Mouse (Mus musculus): ENCODE data around the gene Tent4a.

The Tent4a gene

DNA sequence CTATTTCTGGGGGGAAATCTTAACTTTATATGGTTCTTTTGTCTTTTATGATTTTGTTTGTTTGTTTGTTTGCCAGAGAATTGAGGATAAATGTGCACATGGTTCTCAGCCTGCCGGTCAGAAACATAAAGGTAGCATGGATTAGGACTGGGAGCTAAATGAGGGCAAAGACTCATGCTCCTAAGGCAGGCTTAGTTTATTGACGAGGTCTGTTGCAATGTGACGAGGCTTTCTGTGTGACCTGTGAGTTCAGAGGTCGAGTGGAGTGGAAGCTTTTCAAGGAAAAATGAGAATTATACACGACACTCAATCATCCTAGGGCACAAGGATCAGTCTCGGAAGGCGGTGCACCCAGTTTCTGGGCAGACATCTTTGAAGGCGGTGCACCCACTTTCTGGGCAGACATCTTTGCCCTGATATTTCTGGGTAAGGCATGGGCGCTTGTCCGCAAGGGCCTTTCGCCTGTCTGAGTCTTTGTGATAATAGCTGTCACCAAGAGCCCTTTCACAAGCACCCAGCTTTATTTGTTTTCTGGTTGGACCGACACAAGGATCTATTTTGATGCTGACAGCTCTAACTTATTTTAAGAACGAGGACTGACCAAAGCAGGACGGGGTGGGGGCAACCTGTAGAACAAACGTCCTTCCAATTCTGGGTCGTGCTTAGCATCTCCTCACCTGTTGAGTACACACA, 13.2 kb upstream of the Tent4a start:
- DNase-seq (ENCODE audit: low read depth, low spot score): no peak

DNA sequence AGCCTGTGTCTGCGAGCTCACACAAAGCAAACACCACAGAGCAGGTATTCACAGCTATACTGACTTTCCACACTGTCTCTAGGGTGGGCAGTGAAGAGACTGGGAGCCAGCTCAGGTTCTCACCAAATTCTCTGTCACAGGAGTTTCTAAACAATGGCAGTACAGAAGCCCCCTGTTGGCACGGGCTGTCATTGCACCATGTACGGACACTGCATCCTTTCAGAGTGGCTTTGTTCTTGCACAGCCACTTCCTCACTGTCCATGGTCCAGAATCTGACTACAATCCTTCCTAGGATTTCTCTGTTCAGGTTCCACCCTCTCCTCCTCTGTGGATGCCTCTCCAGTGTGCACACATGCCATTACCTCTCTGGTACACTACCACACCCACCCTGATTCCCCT, 10.6 kb upstream of the Tent4a start:
- peak; percentile 80 for DNase-seq (ENCODE audit: low read depth, low spot score)

DNA sequence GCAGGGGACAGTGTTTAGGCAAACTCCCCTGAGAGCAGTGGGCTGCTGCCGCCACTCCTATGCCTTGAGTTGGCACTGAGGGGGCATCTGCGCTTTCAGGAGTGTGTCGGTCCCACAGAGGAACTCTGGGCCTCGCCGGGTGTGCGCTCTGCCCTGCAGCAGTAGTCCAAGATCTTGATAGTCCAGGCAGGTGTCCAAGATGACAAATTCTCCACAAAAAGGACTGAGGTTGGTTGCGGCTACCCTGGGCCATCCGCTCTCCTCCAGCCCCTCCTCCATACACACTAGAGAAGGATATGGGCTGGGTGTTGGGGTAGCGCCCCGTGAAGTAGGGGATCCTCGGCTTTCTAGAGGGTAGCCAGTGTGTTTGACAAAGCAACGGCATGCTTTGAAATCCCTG, 9.2 kb upstream of the Tent4a start:
- DNase-seq (ENCODE audit: low read depth, low spot score): no peak

DNA sequence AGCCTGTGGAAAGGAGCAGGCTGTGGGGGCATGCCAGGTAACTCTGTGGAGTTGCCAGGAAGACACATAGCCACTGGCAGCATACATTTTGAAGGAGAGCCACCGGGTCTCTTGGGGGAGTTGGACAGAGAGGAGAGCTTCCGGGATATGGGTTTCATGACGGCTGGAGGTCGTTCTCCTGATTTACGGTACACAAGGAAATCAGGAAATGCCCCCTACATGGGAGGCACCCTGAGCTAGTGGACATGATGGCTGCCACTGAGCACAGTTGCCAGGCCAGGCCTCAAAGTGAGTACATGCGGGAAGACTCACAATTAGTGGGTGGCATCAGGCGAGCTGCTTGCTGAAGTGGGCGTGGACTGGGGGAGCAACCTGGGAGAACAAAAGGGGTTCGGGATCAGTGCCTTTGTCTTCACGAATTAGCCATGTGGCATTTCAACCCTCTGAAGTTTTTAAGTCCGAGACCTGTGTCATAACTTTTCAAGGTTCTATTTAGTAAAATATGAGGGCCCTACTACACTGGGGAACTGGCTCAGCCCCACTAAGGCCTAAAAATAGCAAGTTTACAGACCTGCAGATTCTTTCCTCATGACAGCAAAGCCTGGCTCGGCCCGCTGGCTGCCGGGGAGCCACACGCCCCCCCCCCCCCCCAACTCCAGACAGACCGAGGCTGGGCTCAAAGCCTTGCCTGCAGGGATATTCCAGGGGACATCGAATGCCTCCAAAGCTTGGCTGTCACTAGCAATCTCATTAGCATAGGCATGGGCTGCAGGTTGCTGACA, 8.3 kb upstream of the Tent4a start:
- DNase-seq (ENCODE audit: low read depth, low spot score): no peak

DNA sequence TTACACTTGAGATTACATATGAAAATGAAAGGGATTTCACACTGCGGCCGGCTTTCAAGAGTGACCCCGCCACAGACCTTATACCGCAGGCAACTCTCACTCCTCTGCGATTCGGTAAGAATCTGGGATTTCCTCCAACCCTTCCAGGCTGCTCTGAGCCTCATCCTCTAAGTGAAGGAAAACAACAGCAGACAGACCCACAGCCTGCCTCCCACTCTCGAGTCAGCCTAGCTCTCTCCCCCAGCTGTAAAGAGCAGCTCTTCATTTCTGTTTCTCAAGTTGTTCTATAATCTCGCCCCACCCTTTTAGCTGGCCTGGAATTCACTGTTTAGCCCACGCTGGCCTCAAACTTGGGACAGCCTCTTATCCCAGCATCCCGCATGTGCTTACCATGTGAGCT, 7.4 kb upstream of the Tent4a start:
- no peak for DNase-seq (ENCODE audit: low read depth, low spot score)

DNA sequence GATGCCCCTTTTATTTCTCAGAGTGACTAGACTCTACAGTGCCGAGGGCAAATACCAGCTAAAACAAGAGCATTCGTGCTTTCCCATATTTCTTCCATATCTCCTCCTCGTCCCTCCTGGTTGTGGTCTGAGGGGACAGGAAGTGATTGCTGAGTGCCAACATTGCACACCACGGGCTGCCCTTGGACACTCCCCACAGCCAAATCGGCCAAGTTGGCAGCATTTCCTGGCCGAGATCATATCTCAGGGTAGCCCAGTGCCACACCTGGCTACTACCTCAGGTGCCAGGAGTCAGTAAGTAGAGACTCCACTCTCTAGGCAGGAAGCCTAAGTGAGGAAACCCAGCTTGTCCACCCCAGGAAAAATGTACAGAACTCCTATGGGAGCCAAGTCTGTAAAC, 6.8 kb upstream of the Tent4a start:
- no peak for DNase-seq (ENCODE audit: low read depth, low spot score)

DNA sequence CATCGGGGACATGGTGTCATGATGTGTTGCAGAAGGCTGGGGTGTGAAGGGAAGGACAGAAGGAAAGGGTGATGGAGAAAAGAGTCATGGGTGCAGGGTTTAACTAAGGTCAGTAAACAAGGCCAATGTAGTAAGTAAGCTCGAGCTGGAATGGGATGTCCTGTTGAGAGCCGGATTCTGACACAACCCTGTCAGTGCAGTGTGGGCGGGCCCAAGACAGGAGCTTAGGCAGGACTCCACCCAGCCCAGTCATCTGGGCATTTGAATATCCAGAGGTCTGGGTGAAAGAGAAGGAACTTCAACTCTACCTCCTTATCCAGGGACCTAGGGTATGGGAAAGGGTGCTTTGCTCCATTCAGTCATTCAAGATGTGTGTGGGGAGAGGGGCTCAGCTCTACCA, 3.9 kb upstream of the Tent4a start:
- no peak for DNase-seq (ENCODE audit: low read depth, low spot score)

DNA sequence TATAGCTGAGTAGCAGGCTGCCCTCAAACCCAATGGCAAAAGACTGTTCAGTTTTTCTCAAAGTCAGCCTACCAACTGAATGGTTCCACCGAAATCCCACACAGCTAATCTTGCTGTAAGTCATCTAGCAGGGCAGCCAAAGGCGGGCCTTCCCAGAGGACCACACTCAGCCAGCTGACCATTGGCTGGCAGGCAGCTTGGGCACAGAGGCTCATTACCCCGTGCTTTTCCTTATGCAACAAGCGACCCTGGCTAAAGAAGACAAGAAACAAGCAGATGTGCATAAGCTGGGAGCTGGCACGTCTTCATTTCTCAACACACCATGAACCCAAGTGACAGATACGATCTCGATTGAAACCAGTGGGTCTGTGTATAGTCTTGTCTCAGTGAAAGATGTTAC, 2.9 kb upstream of the Tent4a start:
- DNase-seq (ENCODE audit: low read depth, low spot score): no peak

DNA sequence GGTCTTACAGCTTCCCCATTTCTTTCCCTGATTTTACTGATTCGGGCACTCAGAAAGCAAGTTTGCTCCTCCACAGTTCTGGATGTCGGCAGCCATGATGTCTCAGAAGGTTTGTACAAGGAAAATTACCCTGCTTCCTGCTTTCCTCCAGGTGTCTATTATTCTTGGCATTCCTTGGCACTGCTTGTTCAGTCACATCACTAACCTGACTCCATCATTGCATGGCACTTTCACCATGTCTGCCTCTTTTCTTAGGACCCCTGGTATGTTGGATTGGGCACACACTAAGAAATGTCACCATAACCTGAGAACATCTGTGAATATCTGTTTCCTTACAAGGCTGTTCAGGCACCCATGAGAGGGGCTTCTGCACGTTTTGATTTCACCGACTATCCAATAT, 1.6 kb upstream of the Tent4a start:
- no peak for DNase-seq (ENCODE audit: low read depth, low spot score)

DNA sequence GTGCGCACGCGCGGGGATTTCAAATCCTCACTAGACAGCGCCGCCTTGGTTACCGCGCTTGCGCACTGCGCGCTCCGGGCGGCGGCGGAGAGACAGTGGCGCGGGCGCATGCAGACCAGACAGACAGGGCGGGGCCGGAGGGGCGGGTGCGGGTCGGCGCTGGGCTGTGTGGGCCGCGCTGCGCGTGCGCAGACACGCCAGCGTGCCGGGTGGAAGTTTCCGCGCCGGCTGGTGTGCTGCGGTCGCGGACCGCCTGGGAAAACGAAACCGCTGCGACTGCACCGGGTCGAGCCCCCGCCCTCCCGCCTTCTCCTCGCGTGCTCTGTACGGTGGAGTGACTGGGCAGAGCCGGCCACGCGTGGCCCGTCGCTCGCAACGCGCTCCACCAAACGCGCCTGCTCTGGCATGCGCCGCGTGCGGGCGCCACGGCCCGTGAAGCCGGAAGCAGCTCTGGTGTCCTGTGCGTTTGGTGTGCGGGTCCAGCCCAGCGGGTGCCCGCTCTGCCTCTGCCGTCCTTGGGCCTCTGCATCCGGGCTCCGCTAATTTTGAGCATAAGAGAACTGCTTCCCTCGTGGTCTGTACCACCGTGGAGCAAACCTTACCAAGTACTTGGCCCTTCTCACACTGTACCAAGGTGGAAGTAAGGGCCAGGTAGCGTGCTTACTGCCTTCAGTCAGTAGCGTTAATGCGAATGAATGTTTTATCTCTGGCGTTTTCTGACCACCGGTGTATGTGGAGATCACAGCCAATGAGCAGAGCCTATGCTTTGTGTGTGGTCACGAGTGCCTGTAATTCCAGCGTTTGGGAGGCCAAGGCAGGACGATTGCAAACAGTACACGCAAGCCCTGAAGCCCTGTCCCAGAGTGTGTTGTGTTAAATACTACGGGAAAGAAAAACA, 486 bp upstream of the Tent4a start:
- peak; percentile 100 for DNase-seq (ENCODE audit: low read depth, low spot score)

DNA sequence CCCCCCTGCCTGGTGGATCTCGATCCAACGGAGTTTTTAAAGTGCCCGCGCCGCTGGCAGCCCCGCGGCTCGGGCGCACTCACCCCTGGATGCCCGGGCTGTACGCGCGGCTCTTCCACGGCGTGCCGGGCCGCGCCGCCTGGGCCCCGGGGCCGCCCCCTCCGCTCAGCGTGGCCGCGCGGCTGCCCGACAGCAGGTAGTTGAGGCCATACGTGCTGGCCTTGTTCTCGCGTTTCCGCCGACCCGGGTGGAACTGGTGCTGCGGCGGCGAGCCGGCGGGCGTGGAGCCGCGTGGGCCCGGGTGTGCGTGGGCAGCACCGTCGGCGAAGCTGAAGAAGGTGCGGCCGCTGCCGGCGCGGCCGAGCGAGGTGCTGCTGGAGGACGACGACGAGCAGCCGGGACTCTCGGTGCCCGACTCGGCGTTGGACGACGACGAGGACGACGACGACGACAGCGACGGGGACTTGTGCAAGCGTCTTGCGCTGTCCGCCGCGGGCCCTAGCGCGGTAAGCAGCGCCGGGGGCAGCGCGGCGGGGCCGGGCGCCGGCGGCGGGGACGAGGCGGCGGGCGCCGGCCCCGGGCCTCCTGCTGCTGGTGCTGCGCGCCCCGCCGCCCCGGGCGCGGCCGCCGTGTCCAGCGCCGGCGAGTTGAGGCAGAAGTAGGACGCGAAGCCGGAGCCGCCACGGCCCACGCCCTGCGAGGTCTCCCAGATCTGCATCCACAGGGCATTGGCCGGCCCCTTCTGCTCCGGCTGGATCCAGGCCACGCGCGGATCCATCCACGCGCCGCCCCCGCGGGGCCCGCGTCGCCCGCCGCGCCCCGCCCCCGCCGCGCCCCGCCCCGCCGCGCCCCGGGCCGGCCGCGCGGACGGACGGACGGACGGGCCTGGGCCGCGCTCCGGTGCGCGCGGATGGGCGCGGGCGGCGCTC, 748 bp downstream of the Tent4a start, which contains the start of gene Nsun2:
TSS of gene Nsun2 (plus strand) at position 342 of the 929 bp plus-strand sequence.
- peak; percentile 64 for DNase-seq (ENCODE audit: low read depth, low spot score)

DNA sequence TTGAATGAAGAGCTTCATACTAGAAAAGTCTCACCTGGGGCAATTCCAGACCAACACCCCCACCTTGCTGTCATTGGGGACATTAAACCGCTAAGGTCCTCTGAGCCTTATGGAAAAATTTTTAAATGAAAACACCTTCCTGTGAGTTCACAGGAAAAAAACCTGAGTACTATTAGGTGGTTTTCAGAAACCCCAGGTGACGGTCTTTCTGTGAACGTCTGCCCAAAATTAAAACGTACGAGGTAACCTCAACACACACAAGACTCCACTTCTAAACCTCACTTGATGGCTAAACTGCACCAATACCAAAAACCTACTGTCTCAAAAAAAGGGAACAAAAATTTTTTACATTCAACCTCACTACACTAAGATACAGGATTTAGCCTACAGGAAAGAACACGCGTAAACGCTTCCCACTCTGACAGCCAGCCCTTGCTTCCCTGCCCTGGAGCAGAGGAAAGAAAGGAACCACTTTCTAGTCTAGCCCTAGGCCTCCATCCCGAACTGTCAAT, 1.5 kb downstream of the Tent4a start:
- DNase-seq (ENCODE audit: low read depth, low spot score): peak; percentile 41

DNA sequence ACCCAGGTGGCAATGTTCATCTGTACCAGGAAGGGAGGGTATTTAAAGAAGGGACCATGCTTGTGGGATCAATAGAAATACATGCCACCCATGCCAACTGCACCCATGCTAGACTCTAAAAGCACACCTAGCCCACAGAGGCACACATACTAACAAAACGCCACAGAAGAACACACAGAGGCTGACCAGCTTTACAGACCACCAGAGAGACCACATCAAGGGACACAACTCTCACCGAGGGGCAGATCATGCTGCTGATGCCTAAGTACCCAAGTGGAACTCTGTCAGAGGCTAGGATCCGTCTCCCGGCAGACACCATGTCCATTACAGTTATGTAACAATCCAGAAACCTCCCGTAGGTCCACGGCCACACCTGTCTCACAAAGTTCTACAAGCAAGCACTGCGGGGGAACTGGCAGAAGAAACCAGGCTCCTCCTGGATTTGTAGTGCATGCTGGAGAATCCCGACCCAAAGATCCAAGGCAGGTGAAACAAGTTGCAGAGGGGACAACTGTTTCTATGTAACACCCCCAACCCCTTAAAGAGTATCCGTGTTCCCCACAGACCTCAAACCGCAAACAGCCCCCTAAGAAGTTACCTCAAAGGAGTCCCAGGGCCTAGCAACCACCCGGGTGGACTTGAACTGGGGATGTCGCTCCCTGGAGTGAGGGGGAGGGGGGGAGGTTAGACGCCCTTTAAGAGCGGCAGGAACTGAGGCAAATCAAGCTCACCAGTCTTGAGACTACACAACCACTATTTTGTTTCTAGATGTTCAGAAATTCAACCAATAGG, 2.1 kb downstream of the Tent4a start:
- no peak for DNase-seq (ENCODE audit: low read depth, low spot score)

DNA sequence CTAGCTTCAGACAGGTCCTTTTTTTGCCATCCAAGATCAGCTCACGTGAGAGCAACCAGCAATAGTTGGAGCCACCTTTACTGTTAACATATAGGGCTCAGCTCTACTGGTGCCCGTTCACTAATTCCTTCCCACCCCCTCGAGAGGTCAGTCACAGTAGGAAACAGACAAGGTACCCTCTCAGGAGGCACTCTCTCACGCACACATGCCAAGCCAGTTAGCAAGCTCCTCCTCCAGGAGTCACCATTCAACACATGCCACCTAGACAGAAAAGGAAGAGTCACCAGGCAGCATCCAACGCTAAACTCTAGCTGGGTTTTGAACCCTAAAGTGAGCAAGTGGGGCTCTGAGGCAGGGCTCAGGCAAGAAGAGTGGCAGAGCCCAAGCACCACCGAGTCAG, 3.0 kb downstream of the Tent4a start:
- no peak for DNase-seq (ENCODE audit: low read depth, low spot score)

DNA sequence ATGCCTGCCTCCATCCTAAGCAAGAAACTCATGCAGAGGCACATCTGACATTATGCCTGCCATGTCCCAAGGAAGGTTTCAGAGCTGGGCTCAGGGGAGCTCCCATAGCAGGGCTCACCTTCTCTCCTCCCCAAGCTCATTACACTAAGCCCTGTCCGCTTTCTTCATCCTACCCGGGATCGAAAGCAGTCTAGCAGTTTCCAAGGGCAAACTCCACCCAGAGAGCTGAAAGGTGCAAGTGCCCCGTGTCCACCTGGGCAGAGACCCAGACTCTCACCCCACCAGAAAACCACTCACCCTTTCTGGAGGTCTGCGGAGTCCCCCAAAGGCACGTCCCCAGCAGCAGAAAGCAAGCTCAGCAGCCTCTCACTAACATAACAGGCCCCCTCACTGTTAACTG, 3.5 kb downstream of the Tent4a start:
- DNase-seq (ENCODE audit: low read depth, low spot score): no peak

DNA sequence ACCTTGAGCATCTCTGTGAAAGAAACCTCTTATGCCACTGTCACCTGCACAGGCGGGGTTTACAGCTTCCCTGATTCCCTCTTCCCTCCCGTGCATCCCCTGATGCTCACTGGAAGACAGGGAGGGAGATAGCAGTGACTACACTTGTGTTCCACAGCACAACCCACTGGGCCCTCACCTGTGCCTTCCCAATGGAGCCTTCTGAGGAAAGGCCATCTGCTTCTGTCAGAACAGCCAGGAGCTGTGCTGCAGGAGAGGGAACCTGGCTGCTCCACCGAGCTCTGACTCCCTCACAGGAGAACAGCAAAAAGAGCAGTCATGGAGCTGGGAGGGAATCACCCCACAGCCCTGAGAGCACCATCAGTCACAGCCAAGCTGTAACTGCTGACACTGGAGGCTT, 4.3 kb downstream of the Tent4a start:
- no peak for DNase-seq (ENCODE audit: low read depth, low spot score)

DNA sequence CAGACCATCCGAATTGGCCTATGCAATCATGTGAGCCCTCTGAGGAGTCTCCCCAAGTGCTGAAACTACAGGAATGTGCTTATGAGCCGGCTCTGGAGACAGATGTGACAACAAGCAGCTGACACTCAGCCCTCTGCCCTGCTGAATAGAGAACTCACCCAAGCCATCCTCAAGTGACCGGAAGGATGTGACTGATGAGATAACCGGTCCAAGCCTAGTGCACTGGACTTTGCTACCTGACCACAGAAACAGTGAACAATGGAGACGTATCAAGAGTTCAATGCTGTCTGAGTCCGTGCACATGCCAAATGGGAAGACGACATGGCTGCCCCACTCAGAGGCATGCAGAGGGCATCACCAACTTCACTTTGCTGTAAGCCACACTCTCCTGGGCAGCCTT, 5.9 kb downstream of the Tent4a start:
- DNase-seq (ENCODE audit: low read depth, low spot score): no peak

DNA sequence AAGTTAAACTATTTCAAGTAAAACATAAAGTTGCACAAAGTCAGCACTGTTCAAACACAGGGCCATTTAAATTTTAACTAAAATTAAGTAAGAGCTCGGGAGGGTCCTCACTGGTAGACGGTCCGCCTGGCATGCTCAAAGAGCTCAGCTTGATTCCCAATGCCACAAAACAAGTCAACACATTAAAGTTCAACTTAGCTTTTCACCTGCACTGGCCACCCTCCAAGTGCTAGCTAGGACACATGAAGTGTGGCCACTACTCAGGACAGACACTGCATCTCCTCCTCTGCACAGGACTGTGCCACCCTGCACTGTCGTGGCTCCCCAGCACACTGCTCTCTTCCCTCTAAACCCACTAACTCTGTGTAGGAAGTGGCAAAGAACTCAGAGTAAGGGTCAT, 8.6 kb downstream of the Tent4a start:
- no peak for DNase-seq (ENCODE audit: low read depth, low spot score)

DNA sequence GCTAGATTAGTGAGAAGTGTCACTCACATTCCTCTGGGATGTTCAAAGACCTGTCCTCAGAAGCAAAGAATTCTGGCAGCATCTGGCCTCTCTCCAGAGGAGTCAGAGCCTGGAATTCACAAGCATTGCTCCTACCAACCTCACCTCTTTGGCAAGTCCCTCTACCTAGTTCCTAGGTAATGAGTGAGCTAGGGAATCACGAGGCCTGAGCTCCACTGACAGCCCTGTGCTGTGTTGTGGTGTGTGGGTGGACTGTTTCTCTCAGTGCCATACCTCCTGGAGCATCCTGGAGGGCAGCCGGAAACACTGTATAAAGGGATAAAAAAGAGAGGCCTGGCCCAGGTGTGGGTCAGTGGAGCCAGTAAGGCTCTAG, 10.3 kb downstream of the Tent4a start:
- no peak for DNase-seq (ENCODE audit: low read depth, low spot score)

DNA sequence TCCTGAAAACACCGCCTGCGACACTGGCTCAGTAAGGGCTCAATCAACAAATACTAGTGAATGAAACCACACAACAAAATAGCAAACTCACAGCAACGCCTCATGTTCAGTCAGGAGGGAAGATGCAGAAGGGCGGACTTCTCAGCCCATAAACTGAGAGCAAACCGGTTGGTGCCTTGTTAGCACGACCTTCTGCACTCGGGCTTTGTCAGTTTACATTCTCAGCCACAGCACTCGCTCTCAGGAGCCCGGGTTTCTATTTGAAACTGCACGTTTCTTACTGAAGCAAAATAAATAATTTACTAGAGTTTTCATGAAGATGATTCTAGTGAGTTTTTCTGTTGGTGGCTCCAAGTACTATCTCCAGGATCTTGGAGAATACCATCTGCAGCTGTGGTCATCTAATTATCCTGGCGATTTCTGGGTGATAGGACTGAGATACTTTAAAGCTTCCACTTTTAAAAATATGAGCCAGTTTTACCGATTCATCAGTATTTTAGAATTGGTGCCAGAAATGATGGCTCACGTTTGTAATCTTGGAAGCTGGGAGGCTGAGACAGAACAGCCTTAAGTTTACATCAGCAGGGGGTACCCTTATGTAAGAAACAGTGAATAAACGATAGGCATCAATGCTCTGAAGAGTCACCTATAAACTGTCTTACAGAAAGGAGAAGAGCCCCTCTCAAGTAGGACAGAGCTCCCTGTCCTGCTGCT, 10.8 kb downstream of the Tent4a start:
- DNase-seq (ENCODE audit: low read depth, low spot score): no peak
